Mouse (Mus musculus) embryo, embryonic 11.5 days (tissue): ENCODE measurements around the gene Yaf2.
"Not testable (repeated sequence)": the region's sequence is repeated elsewhere in the genome, so short reads cannot be mapped to it uniquely, and the experiment has no call there.

Experiments used
- DNase-seq: peaks from one replicate; pipeline ENCODE4 v3.0.0-alpha.2; 2012; ENCODE audit warnings: low read depth, low spot score

The Yaf2 gene

DNA sequence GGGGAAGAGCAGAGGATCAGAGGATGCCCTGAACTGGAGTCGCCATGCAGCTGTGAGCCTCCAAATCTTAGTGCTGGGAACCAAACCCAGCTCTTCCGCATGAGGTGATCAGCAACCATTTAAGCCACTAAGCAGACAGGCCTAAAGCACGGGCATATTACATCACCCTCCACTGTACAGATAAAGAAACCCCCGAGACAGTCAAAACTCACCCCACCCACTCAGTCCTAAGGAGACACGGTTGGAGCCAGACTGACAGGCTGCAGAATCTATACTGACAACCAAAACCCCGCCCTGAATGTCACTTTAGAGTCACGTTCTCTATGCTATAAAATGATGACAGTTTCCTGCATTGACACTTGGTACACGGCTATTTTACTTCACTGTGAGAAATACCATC lies 83.6 kb downstream of the Yaf2 start:
- DNase-seq, result no peak

DNA sequence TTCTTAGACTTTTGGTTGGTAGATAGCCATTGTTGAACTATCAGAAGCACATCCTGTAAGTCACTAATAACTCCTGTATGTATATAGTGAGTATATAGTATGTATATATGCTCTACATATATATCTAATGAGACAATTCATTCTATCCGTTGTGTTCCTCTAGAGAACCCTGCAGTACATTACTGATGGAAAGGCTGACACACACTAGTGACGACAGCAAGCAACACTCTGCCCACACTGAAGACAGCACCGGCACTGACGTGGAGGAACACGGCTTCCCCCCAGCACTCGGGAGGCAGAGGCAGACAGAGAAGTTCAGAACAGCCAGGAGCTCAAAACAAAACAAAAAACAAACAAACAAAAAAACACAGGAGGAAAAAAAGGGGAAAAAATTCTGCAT lies 84.3 kb downstream of the Yaf2 start:
- no peak for DNase-seq

DNA sequence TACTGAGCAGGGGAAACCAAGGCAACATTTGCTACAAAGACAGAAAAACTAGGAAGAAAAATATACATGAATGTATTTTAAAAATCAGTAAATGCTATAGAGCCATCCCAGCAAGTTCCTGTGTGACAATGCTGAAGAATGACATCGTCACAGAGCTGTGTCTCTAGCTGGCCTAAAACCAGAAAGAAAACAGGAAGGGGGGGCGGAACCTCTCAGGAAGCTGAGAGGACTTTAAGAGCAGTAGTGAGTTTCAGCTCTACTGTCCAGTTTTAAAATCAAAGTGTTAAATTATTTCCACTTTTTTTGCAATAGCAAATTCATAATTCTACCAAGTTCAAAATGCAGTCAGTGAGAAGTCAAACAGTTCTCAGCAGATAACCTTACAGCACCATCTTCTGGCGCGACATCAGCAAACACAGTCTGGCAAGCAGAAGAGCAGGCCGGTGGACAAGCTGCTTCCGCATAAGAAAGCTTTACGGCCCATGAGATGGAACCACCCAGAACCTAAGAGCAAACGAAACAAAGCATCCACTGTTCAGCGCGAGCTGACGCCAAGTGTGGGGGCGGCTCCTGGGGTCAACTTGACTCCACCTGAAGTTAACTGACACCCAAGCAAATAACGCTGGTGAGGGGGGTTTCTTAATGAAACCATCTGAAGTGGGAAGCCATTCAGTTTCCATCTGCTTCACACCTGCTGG lies 85.0 kb downstream of the Yaf2 start:
- no peak for DNase-seq

DNA sequence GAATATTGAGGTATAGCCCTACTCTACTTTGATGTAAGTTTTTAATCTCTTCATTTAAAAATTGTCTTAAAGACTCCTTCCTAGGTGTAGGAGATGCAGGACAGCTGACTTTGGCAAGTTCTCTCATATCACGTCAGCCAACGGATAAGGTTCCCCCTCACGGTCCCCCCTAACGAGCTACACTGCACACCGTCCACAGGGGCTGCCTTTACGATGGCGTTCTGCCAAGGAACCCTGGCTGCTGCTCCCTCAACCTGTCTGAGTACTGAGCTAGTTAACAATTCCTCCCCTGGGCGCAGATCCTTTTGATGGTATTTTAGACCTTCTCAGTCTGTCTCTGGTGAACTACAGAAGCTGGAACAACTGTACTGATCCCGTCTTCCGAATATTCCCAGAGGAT lies 93.5 kb downstream of the Yaf2 start:
- no peak for DNase-seq

DNA sequence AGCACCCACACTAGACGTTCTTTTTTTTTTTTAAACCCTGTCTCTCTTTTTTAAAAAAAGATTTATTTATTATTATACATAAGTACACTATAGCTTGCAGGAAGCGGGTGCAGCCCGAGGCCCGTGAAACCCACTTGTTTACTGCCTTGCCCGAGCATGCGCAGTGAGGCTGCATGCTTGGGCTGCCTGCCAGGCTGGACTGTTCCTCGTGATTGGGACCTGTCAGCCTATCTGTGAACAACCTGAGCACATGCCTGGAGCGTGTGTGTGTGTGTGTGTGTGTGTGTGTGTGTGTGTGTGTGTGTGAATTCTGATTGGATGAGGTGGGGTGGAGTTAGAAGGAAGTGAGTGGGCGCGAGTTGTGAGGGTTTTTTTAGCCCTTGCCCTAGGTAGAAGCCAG lies 100.3 kb downstream of the Yaf2 start:
- not testable (repeated sequence) for DNase-seq
